Mouse (Mus musculus): Measurements from ENCODE around the gene Plxdc1. TPM values are rescaled to one million over a fixed set of nuclear protein-coding genes. Genes with fewer than 3 reads are reported as not detected.

The Plxdc1 gene
- polyA plus RNA-seq, 1 experiment from 2014 or later, result 0.18 TPM

- Histone ChIP-seq H3K36me3 (peaks cover 90% of the 10 kb centered on the region), H3K4me1 (no peaks in the 10 kb centered on the region; the same call in 1 of the 2 replicates), H3K27ac (no peak overlapping the region), H3K4me2 (no peak overlapping the region), H3K9me3 (no peaks in the 10 kb centered on the region), H3K27me3 (no peaks in the 10 kb centered on the region), H3K9ac (no peak overlapping the region), H3K4me3 (no peak overlapping the region)
- ATAC-seq (ENCODE audit: insufficient number of reproducible peaks, insufficient read depth, low FRiP score, low TSS enrichment, low read depth), result no peak
- 70% methylated on average over 9 of the region's 9 CpGs for WGBS
Measured at GRCm38 (mm10) chr11:98011716-98012115, 25.5 kb upstream of the Plxdc1 start.

DNA sequence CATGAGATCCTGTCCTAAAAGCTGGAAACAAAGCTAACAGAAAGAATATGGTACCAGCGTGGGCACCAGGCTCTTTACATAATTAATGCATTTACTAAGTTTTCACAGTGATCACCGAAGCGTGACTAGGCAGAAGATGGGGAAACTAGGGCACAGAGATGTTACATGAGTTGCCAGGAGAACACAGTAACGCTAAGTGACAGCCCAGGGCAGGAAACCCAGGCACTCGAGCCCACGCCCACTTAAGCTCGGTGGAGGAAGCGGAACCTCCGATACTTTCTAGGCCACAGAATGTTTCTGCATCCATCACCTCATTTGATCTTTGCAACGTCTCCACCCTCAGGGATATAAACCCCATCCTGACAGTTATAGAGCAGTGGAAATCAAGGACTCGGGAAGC is 21.8 kb upstream of the Plxdc1 start:
- WGBS, result 74% methylated on average over 11 of the region's 11 CpGs
- H3K4me2 ChIP-seq, result no peak overlapping the region
- H3K27ac ChIP-seq, result no peak overlapping the region
- H3K36me3 ChIP-seq, result peaks cover 92% of the 10 kb centered on the region
- H3K9ac ChIP-seq, result peak overlapping the region; percentile 0; the same call in 1 of the 2 replicates
- no peak overlapping the region for H3K4me3 ChIP-seq
- no peak for ATAC-seq (ENCODE audit: insufficient number of reproducible peaks, insufficient read depth, low FRiP score, low TSS enrichment, low read depth)
- peaks cover 11% of the 10 kb centered on the region for H3K4me1 ChIP-seq
- no peaks in the 10 kb centered on the region for H3K27me3 ChIP-seq
- H3K9me3 ChIP-seq, result no peaks in the 10 kb centered on the region

- peaks cover 11% of the 10 kb centered on the region for H3K27me3 ChIP-seq
- no peaks in the 10 kb centered on the region for H3K9me3 ChIP-seq
- 84% methylated on average over 10 of the region's 10 CpGs for WGBS
- no peak overlapping the region for H3K4me2 ChIP-seq
- no peak for ATAC-seq (ENCODE audit: insufficient number of reproducible peaks, insufficient read depth, low FRiP score, low TSS enrichment, low read depth)
- no peak overlapping the region for H3K27ac ChIP-seq
- peaks cover 76% of the 10 kb centered on the region for H3K36me3 ChIP-seq
- H3K9ac ChIP-seq, result no peak overlapping the region
- peaks cover 30% of the 10 kb centered on the region for H3K4me1 ChIP-seq
- no peak overlapping the region for H3K4me3 ChIP-seq
Measured at GRCm38 (mm10) chr11:98005686-98006085, 19.4 kb upstream of the Plxdc1 start.

DNA sequence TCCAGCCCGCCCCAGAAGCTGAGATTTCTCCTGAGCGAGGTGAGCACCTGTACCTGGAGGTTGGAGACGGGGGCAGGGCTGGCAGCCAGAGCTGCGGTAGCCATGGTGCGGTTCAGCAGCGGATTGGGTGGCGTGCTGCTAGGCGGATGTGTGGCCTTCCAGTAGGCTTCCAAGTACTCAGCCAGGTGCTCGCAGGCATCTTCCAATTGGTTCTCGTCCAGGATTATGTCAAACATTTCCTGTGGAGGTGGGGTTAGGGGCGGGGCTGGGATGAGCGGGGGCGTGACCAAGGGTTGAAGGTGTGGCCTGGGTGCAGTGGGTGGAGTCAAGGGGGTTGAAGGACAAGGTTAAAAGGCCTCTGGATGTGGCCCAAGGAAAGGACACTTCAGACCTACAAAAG is 18.8 kb upstream of the Plxdc1 start:
- Histone ChIP-seq H3K36me3 (peaks cover 70% of the 10 kb centered on the region), H3K9me3 (no peaks in the 10 kb centered on the region), H3K27me3 (peaks cover 14% of the 10 kb centered on the region), H3K4me3 (no peak overlapping the region), H3K4me1 (peaks cover 30% of the 10 kb centered on the region), H3K9ac (0 out of 2 replicates have a peak overlapping the region, but pooled peaks have one; percentile 4), H3K4me2 (no peak overlapping the region), H3K27ac (no peak overlapping the region)
- no peak for ATAC-seq (ENCODE audit: insufficient number of reproducible peaks, insufficient read depth, low FRiP score, low TSS enrichment, low read depth)
- 47% methylated on average over 13 of the region's 13 CpGs for WGBS

DNA sequence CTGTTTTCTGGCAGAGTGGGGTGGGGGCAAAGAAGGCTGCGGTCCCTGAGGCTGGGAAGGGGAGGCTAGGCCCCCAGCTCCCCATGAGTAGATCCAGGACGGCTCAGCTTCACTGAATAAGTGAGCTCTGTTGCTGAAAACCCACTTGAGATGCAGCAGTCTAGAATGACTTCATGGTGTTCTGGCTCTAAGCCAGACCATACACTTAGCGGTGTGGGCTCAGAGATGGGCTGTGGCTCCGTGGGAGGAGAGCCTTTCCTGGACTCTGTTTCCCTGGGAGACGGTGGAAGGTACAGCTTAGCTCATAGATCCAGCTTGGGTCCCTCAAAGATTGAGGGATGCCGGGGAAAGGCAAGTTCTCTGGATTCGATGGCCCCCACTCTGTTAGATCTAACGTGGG is 17.9 kb upstream of the Plxdc1 start:
- ATAC-seq (ENCODE audit: insufficient number of reproducible peaks, insufficient read depth, low FRiP score, low TSS enrichment, low read depth), result no peak
- Histone ChIP-seq H3K4me3 (no peak overlapping the region), H3K27me3 (peaks cover 14% of the 10 kb centered on the region), H3K9me3 (no peaks in the 10 kb centered on the region), H3K4me2 (no peak overlapping the region), H3K36me3 (peaks cover 60% of the 10 kb centered on the region), H3K4me1 (peaks cover 33% of the 10 kb centered on the region), H3K27ac (peak overlapping the region; percentile 53; the same call in 1 of the 2 replicates), H3K9ac (no peak overlapping the region)
- WGBS, result 72% methylated on average over 8 of the region's 8 CpGs

- Histone ChIP-seq H3K4me1 (peaks cover 33% of the 10 kb centered on the region), H3K4me2 (0 out of 2 replicates have a peak overlapping the region, but pooled peaks have one; percentile 14), H3K9ac (peak overlapping the region; percentile 51; the same call in 1 of the 2 replicates), H3K36me3 (peaks cover 51% of the 10 kb centered on the region), H3K9me3 (no peaks in the 10 kb centered on the region), H3K27me3 (peaks cover 14% of the 10 kb centered on the region), H3K27ac (no peak overlapping the region), H3K4me3 (no peak overlapping the region)
- no peak for ATAC-seq (ENCODE audit: insufficient number of reproducible peaks, insufficient read depth, low FRiP score, low TSS enrichment, low read depth)
- 44% methylated on average over 17 of the region's 17 CpGs for WGBS
Measured at GRCm38 (mm10) chr11:98003171-98003671, 17.0 kb upstream of the Plxdc1 start.

DNA sequence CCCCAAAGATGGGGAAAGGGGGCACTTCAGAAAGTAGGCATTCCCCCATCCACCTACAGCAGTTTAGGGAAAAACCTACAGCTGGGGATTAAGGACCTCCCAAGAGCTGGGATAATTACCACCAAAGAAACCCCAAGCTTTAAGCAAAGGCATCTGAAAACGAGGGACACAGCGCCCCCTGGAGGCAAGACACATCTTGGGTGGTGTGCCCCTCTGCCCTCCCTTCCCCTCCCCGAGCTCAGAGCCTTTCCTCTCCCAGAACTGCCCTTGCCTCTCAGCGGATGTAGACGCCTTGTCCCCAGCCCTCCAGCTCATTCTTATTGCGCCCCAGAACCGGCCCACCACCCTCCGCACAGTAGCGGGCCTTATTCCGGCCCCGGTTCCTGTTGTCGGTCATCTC is 16.4 kb upstream of the Plxdc1 start:
- Histone ChIP-seq H3K4me3 (no peak overlapping the region), H3K36me3 (peaks cover 45% of the 10 kb centered on the region), H3K27me3 (peaks cover 14% of the 10 kb centered on the region), H3K4me1 (peaks cover 33% of the 10 kb centered on the region), H3K9me3 (no peaks in the 10 kb centered on the region), H3K9ac (peak overlapping the region; percentile 51; the same call in 1 of the 2 replicates), H3K27ac (no peak overlapping the region), H3K4me2 (peak overlapping the region; percentile 14; the same call in 1 of the 2 replicates)
- WGBS, result 14% methylated on average over 12 of the region's 12 CpGs
- ATAC-seq (ENCODE audit: insufficient number of reproducible peaks, insufficient read depth, low FRiP score, low TSS enrichment, low read depth), result no peak

GRCm38 (mm10) chr11:98001986-98002385 is 15.7 kb upstream of the Plxdc1 start:
- ATAC-seq (ENCODE audit: insufficient number of reproducible peaks, insufficient read depth, low FRiP score, low TSS enrichment, low read depth), result no peak
- H3K9me3 ChIP-seq, result no peaks in the 10 kb centered on the region
- H3K4me1 ChIP-seq, result peaks cover 33% of the 10 kb centered on the region
- no peak overlapping the region for H3K27ac ChIP-seq
- WGBS, result 58% methylated on average over 6 of the region's 6 CpGs
- H3K9ac ChIP-seq, result 0 out of 2 replicates have a peak overlapping the region, but pooled peaks have one; percentile 21
- no peak overlapping the region for H3K4me2 ChIP-seq
- no peak overlapping the region for H3K4me3 ChIP-seq
- H3K36me3 ChIP-seq, result peaks cover 39% of the 10 kb centered on the region
- H3K27me3 ChIP-seq, result peaks cover 14% of the 10 kb centered on the region

- Histone ChIP-seq H3K9ac (0 out of 2 replicates have a peak overlapping the region, but pooled peaks have one; percentile 28), H3K9me3 (no peaks in the 10 kb centered on the region), H3K27ac (no peak overlapping the region), H3K4me2 (no peak overlapping the region), H3K4me1 (peaks cover 33% of the 10 kb centered on the region), H3K27me3 (peaks cover 14% of the 10 kb centered on the region), H3K36me3 (peaks cover 33% of the 10 kb centered on the region), H3K4me3 (no peak overlapping the region)
- WGBS, result 38% methylated on average over 11 of the region's 11 CpGs
- no peak for ATAC-seq (ENCODE audit: insufficient number of reproducible peaks, insufficient read depth, low FRiP score, low TSS enrichment, low read depth)
Measured at GRCm38 (mm10) chr11:98001351-98001824, 15.1 kb upstream of the Plxdc1 start.

- Histone ChIP-seq H3K4me2 (no peak overlapping the region), H3K9me3 (no peaks in the 10 kb centered on the region), H3K9ac (no peak overlapping the region), H3K27me3 (peaks cover 14% of the 10 kb centered on the region), H3K27ac (no peak overlapping the region), H3K36me3 (peaks cover 25% of the 10 kb centered on the region), H3K4me3 (no peak overlapping the region), H3K4me1 (peaks cover 33% of the 10 kb centered on the region)
- 48% methylated on average over 7 of the region's 7 CpGs for WGBS
- no peak for ATAC-seq (ENCODE audit: insufficient number of reproducible peaks, insufficient read depth, low FRiP score, low TSS enrichment, low read depth)
Measured at GRCm38 (mm10) chr11:98000378-98001140, 14.3 kb upstream of the Plxdc1 start.

GRCm38 (mm10) chr11:97999748-98000147 is 13.5 kb upstream of the Plxdc1 start:
- Histone ChIP-seq H3K27ac (no peak overlapping the region), H3K9ac (no peak overlapping the region)
- WGBS, result 66% methylated on average over 5 of the region's 5 CpGs

More at GRCm38 (mm10) chr11:97999748-98000147, 13.5 kb upstream of the Plxdc1 start:
- no peak for ATAC-seq (ENCODE audit: insufficient number of reproducible peaks, insufficient read depth, low FRiP score, low TSS enrichment, low read depth)
- Histone ChIP-seq H3K4me3 (no peak overlapping the region), H3K9me3 (no peaks in the 10 kb centered on the region), H3K4me2 (no peak overlapping the region), H3K36me3 (peaks cover 17% of the 10 kb centered on the region), H3K4me1 (peaks cover 38% of the 10 kb centered on the region), H3K27me3 (peaks cover 14% of the 10 kb centered on the region)
